Mouse (Mus musculus) C2C12 (cell line): ENCODE results near the gene Dapk1. TPM values are rescaled to one million over a fixed set of nuclear protein-coding genes. Genes with fewer than 3 reads are reported as not detected.

Experiments used
- H3K27me3 ChIP-seq: one replicate; pipeline ENCODE4 v1.6.1; 2011; ENCODE audit not compliant: control insufficient read depth, insufficient read depth, insufficient read length
- H3K36me3 ChIP-seq: one replicate; pipeline ENCODE4 v1.6.1; 2011; ENCODE audit not compliant: control insufficient read depth, insufficient read depth
- H3K4me3 ChIP-seq: one replicate; pipeline ENCODE4 v1.5.1; 2011; ENCODE audit warnings: mild to moderate bottlenecking, control low read depth; ENCODE audit not compliant: poor library complexity, insufficient read depth, severe bottlenecking
- H3K79me2 ChIP-seq: one replicate; pipeline ENCODE4 v1.6.1; 2011; ENCODE audit not compliant: control insufficient read depth, insufficient read depth
- H3K79me3 ChIP-seq: one replicate; pipeline ENCODE4 v1.6.1; 2011; ENCODE audit warnings: low read depth, control low read depth
- H3ac ChIP-seq: one replicate; pipeline ENCODE3; 2011; ENCODE audit warnings: low read depth; ENCODE audit not compliant: control insufficient read depth, insufficient read length
- CEBPB ChIP-seq: IDR thresholded peaks from one replicate; pipeline ENCODE4 v1.6.1; 2011; ENCODE audit warnings: low read depth, mild to moderate bottlenecking, control low read depth, moderate library complexity
- CTCF ChIP-seq: IDR thresholded peaks from one replicate; pipeline ENCODE4 v1.5.1; 2011; ENCODE audit not compliant: control insufficient read depth, insufficient read depth, insufficient read length
- FOSL1 ChIP-seq: IDR thresholded peaks from one replicate; pipeline ENCODE4 v1.8.0; 2011; ENCODE audit warnings: mild to moderate bottlenecking, low read length; ENCODE audit not compliant: poor library complexity, insufficient read depth, severe bottlenecking
- MAX ChIP-seq: IDR thresholded peaks from one replicate; pipeline ENCODE4 v1.6.1; 2011; ENCODE audit warnings: mild to moderate bottlenecking, control low read depth
- MYOD1 ChIP-seq: IDR thresholded peaks from one replicate; pipeline ENCODE4 v1.6.1; 2011; ENCODE audit warnings: low read depth; ENCODE audit not compliant: control insufficient read depth, insufficient read length
- MYOG ChIP-seq: IDR thresholded peaks from one replicate; pipeline ENCODE4 v1.6.1; 2011; ENCODE audit not compliant: control insufficient read depth, insufficient read length; ENCODE audit errors: extremely low read depth
- USF1 ChIP-seq: IDR thresholded peaks from one replicate; pipeline ENCODE4 v1.6.1; 2011; ENCODE audit warnings: low read depth, mild to moderate bottlenecking, control low read depth, moderate library complexity
- polyA plus RNA-seq: library from polyadenylated mRNA; unstranded; fragments of >200 nt; fragmentation: generic; extraction: Trizol; gene quantifications from one replicate; pipeline ENCODE4 v1.2.1, GENCODE M21; 2012; ENCODE audit warnings: missing spikeins

Dapk1 gene
- polyA plus RNA-seq, 1 experiment = not detected

DNA sequence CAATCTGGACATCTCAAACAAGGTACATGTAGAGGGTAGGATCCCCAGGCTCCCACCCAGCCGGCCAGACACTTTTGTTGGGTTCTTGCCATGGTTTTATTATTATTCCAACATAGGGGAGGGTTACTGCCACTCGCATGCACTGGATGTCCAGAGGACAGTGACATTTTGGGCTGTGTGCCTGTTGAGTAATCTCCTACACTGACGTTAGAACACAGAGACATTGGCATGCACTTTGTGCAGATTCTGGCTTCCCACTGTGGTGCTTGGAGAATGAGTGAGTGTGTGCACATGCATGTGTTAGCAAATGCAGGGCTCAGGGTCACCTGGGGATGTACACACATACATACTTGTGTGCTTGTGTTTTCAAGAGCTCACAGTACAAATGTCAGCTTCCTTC is 129.3 kb downstream of the Dapk1 start:
- Histone ChIP-seq H3K27me3 (no peaks in the 10 kb centered on the region), H3K4me3 (no peak overlapping the region), H3K79me3 (no peaks in the 10 kb centered on the region), H3K79me2 (no peaks in the 10 kb centered on the region), H3ac (no peak overlapping the region), H3K36me3 (no peaks in the 10 kb centered on the region)
- no peak for TF ChIP-seq USF1
- TF ChIP-seq FOSL1 = no peak
- TF ChIP-seq MYOG = no peak

DNA sequence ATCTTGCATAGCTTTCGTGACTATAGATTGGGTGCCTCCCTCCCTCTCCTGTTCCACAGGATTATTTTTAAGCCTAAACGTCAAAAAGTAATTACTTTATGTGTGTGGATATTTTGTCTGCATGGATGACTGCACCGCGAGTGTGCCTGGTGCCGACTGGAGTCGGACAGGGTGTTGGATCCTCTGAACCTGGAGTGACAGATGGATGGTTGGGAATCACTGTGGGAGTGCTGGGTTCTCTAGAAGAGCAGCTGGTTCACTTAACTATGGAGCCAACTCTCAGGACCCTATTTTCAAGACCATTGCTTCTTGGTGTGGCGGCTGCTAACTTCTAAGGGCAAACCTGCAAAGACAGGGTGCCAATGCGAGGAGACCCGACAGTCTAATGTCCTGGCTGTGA is 133.6 kb downstream of the Dapk1 start:
- Histone ChIP-seq H3K4me3 (no peak overlapping the region), H3K79me3 (no peaks in the 10 kb centered on the region), H3K27me3 (no peaks in the 10 kb centered on the region), H3ac (no peak overlapping the region), H3K79me2 (no peaks in the 10 kb centered on the region), H3K36me3 (no peaks in the 10 kb centered on the region)
- TF ChIP-seq MYOG = no peak
- no peak for TF ChIP-seq FOSL1
- TF ChIP-seq USF1 = no peak
- no peak for TF ChIP-seq MYOD1

DNA sequence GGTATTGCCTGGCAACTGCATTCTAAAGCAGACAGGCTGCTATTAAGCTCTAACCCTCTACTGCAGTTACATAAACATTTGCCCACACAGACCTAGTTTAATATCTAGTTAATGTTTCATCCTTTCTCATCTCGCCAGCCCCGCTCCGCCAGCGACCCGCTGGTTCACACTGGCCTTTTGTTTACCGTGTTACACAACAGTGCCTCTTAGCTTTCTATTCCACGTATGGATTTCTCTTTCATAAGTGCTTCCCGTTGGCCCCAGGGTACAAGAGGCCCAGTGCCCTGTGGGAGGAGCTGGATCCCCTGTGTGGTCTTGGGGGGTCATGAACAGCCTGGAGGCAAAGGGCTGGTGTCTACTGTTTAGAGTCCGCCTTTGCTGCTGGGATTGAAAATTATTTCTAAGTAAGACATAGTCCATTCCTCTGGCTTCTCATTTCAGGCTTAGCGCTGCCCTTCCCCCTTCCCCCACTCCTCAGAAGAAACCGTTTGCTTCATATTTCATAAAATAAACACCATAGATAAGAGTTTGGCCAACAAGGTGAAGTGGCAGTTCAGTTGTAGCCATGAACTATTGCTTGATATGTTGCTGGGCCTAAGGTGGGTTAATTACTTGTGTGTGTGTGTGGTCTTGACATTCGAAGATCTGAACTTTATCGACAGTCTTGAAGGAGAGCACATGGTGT is 134.8 kb downstream of the Dapk1 start:
- Histone ChIP-seq H3K4me3 (no peak overlapping the region), H3K36me3 (no peaks in the 10 kb centered on the region), H3K79me2 (no peaks in the 10 kb centered on the region), H3K79me3 (no peaks in the 10 kb centered on the region), H3ac (no peak overlapping the region), H3K27me3 (no peaks in the 10 kb centered on the region)
- TF ChIP-seq FOSL1 (no peak), CEBPB (no peak), MAX (no peak), MYOD1 (no peak), CTCF (no peak), MYOG (no peak), USF1 (no peak)

- no peaks in the 10 kb centered on the region for H3K27me3 ChIP-seq
Measured at GRCm38 (mm10) chr13:60737632-60738324, 136.0 kb downstream of the Dapk1 start.

GRCm38 (mm10) chr13:60738429-60738828 is 136.7 kb downstream of the Dapk1 start:
- no peaks in the 10 kb centered on the region for H3K79me2 ChIP-seq
- no peak overlapping the region for H3ac ChIP-seq
- TF ChIP-seq CEBPB (no peak), FOSL1 (no peak), USF1 (no peak), MAX (no peak), MYOG (no peak), CTCF (no peak), MYOD1 (no peak)
- no peak overlapping the region for H3K4me3 ChIP-seq
- H3K27me3 ChIP-seq = no peaks in the 10 kb centered on the region
- H3K36me3 ChIP-seq = no peaks in the 10 kb centered on the region
- H3K79me3 ChIP-seq = no peaks in the 10 kb centered on the region

More at GRCm38 (mm10) chr13:60737632-60738324, 136.0 kb downstream of the Dapk1 start:
- TF ChIP-seq CEBPB = no peak
- no peak for TF ChIP-seq CTCF
- TF ChIP-seq USF1 = no peak
- TF ChIP-seq FOSL1 = no peak
- TF ChIP-seq MYOG = no peak
- no peak for TF ChIP-seq MAX
- no peak for TF ChIP-seq MYOD1
- H3K79me3 ChIP-seq = no peaks in the 10 kb centered on the region
- no peak overlapping the region for H3K4me3 ChIP-seq
- H3ac ChIP-seq = no peak overlapping the region
- no peaks in the 10 kb centered on the region for H3K36me3 ChIP-seq
- H3K79me2 ChIP-seq = no peaks in the 10 kb centered on the region

- TF ChIP-seq MAX (no peak), FOSL1 (no peak), USF1 (no peak), CEBPB (no peak), MYOD1 (no peak), CTCF (no peak), MYOG (no peak)
- Histone ChIP-seq H3K79me2 (no peaks in the 10 kb centered on the region), H3K79me3 (no peaks in the 10 kb centered on the region), H3ac (no peak overlapping the region), H3K36me3 (no peaks in the 10 kb centered on the region), H3K27me3 (no peaks in the 10 kb centered on the region), H3K4me3 (no peak overlapping the region)
Measured at GRCm38 (mm10) chr13:60740248-60740647, 138.5 kb downstream of the Dapk1 start.
